Mouse (Mus musculus) thymus, postnatal 14 days (tissue): ENCODE measurements around the gene Fgf8.

Source experiments
- DNase-seq: peaks from one replicate; pipeline ENCODE4 v3.0.0; 2021

Gene Fgf8

GRCm38 (mm10) chr19:45748206-45748605 lies 5.5 kb upstream of the Fgf8 start:
- no peak for DNase-seq

GRCm38 (mm10) chr19:45747028-45747867 lies 4.5 kb upstream of the Fgf8 start:
- DNase-seq: peak; percentile 90

- DNase-seq: peak; percentile 82
Observed at GRCm38 (mm10) chr19:45746153-45747020, 3.7 kb upstream of the Fgf8 start.

- no peak for DNase-seq
Observed at GRCm38 (mm10) chr19:45745344-45746152, 2.8 kb upstream of the Fgf8 start.

- no peak for DNase-seq
Observed at GRCm38 (mm10) chr19:45743619-45744018, 904 bp upstream of the Fgf8 start.

GRCm38 (mm10) chr19:45742984-45743575 lies 365 bp upstream of the Fgf8 start:
- DNase-seq: no peak

- DNase-seq: no peak
Observed at GRCm38 (mm10) chr19:45741431-45742217, 1.1 kb downstream of the Fgf8 start.

GRCm38 (mm10) chr19:45740817-45741216 lies 1.9 kb downstream of the Fgf8 start:
- DNase-seq: no peak

GRCm38 (mm10) chr19:45740233-45740632 lies 2.5 kb downstream of the Fgf8 start:
- DNase-seq: no peak

GRCm38 (mm10) chr19:45738521-45738920 lies 4.2 kb downstream of the Fgf8 start:
- DNase-seq: no peak

- no peak for DNase-seq
Observed at GRCm38 (mm10) chr19:45737846-45738484, 4.8 kb downstream of the Fgf8 start.

GRCm38 (mm10) chr19:45737208-45737845 lies 5.4 kb downstream of the Fgf8 start:
- peak; percentile 50 for DNase-seq

GRCm38 (mm10) chr19:45736855-45737207 lies 5.9 kb downstream of the Fgf8 start:
- peak; percentile 76 for DNase-seq

GRCm38 (mm10) chr19:45736241-45736640 lies 6.5 kb downstream of the Fgf8 start:
- no peak for DNase-seq

GRCm38 (mm10) chr19:45734762-45735161 lies 8.0 kb downstream of the Fgf8 start:
- DNase-seq: no peak

- no peak for DNase-seq
Observed at GRCm38 (mm10) chr19:45734191-45734590, 8.5 kb downstream of the Fgf8 start.

- peak; percentile 75 for DNase-seq
Observed at GRCm38 (mm10) chr19:45733564-45733963, 9.2 kb downstream of the Fgf8 start.

- no peak for DNase-seq
Observed at GRCm38 (mm10) chr19:45731658-45732057, 11.1 kb downstream of the Fgf8 start.

- DNase-seq: no peak
Observed at GRCm38 (mm10) chr19:45730042-45730441, 12.7 kb downstream of the Fgf8 start.

- peak; percentile 82 for DNase-seq
Observed at GRCm38 (mm10) chr19:45727231-45727630, 15.5 kb downstream of the Fgf8 start.
